Mouse (Mus musculus): Measurements from ENCODE around the gene Lrpap1. TPM values are rescaled to one million over a fixed set of nuclear protein-coding genes. Genes with fewer than 3 reads are reported as not detected.
A peak's percentile ranks its signal among the peaks of the same experiment; 100 is the strongest.

Lrpap1 gene
- polyA plus RNA-seq (2016; fragmentation: Nextera tagmentation; extraction: Ambion mirVana) = 115 and 129 TPM in 2 replicates

- ATAC-seq (ENCODE audit: low FRiP score) = peak; percentile 96
- Histone ChIP-seq H3K9ac (peak within 1 kb of the TSS; percentile 82), H3K36me3 (peaks cover 24% of the 10 kb centered on the region), H3K4me3 (peak within 1 kb of the TSS; percentile 61), H3K4me1 (peaks cover 24% of the 10 kb centered on the region), H3K4me2 (replicated peaks) (peak within 1 kb of the TSS; percentile 74), H3K27ac (peak within 1 kb of the TSS; percentile 82), H3K9me3 (replicated peaks) (no peaks in the 10 kb centered on the region), H3K27me3 (no peaks in the 10 kb centered on the region)
- WGBS = under 1% methylated on average over 33 of the region's 39 CpGs
Measured at GRCm38 (mm10) chr5:35104960-35105921, at the start of gene Lrpap1. TSS of gene Lrpap1 (minus strand) at chr5:35105766.

- H3K9ac ChIP-seq = no peak overlapping the region
- no peaks in the 10 kb centered on the region for H3K9me3 ChIP-seq (replicated peaks)
- H3K27me3 ChIP-seq = no peaks in the 10 kb centered on the region
- no peaks in the 10 kb centered on the region for H3K36me3 ChIP-seq
- H3K4me3 ChIP-seq = no peak overlapping the region
- H3K4me1 ChIP-seq = peaks cover 17% of the 10 kb centered on the region
- ATAC-seq (ENCODE audit: low FRiP score) = no peak
- 79% methylated on average over 5 of the region's 5 CpGs for WGBS
- no peak overlapping the region for H3K4me2 ChIP-seq (replicated peaks)
- H3K27ac ChIP-seq = no peak overlapping the region
Measured at GRCm38 (mm10) chr5:35149939-35150338, 44.4 kb upstream of the Lrpap1 start.

GRCm38 (mm10) chr5:35149526-35149925, 44.0 kb upstream of the Lrpap1 start:
- no peak for ATAC-seq (ENCODE audit: low FRiP score)
- H3K4me3 ChIP-seq = no peak overlapping the region
- no peaks in the 10 kb centered on the region for H3K27me3 ChIP-seq
- peaks cover 17% of the 10 kb centered on the region for H3K4me1 ChIP-seq
- no peaks in the 10 kb centered on the region for H3K36me3 ChIP-seq
- no peak overlapping the region for H3K27ac ChIP-seq
- 87% methylated on average over 4 of the region's 4 CpGs for WGBS
- no peak overlapping the region for H3K4me2 ChIP-seq (replicated peaks)
- H3K9ac ChIP-seq = no peak overlapping the region
- no peaks in the 10 kb centered on the region for H3K9me3 ChIP-seq (replicated peaks)

- Histone ChIP-seq H3K9ac (no peak overlapping the region), H3K4me2 (replicated peaks) (no peak overlapping the region), H3K9me3 (replicated peaks) (no peaks in the 10 kb centered on the region), H3K27ac (peak overlapping the region; percentile 70), H3K36me3 (no peaks in the 10 kb centered on the region), H3K4me1 (peaks cover 23% of the 10 kb centered on the region), H3K4me3 (no peak overlapping the region), H3K27me3 (no peaks in the 10 kb centered on the region)
- peak; percentile 59 for ATAC-seq (ENCODE audit: low FRiP score)
- 57% methylated on average over 8 of the region's 8 CpGs for WGBS
Measured at GRCm38 (mm10) chr5:35147963-35148767, 42.6 kb upstream of the Lrpap1 start.

GRCm38 (mm10) chr5:35147155-35147962, 41.8 kb upstream of the Lrpap1 start:
- peak; percentile 64 for ATAC-seq (ENCODE audit: low FRiP score)
- no peak overlapping the region for H3K9ac ChIP-seq
- H3K4me3 ChIP-seq = no peak overlapping the region
- no peaks in the 10 kb centered on the region for H3K36me3 ChIP-seq
- H3K4me1 ChIP-seq = peaks cover 27% of the 10 kb centered on the region
- H3K9me3 ChIP-seq (replicated peaks) = no peaks in the 10 kb centered on the region
- peak overlapping the region; percentile 70 for H3K27ac ChIP-seq
- no peak overlapping the region for H3K4me2 ChIP-seq (replicated peaks)
- 33% methylated on average over 2 of the region's 2 CpGs for WGBS
- H3K27me3 ChIP-seq = 0 out of 2 replicates have a peak, but pooled peaks cover 2% of the 10 kb centered on the region

GRCm38 (mm10) chr5:35146747-35147146, 41.2 kb upstream of the Lrpap1 start:
- Histone ChIP-seq H3K27me3 (0 out of 2 replicates have a peak, but pooled peaks cover 2% of the 10 kb centered on the region), H3K27ac (peak overlapping the region; percentile 18; the same call in 1 of the 2 replicates), H3K4me3 (no peak overlapping the region), H3K9me3 (replicated peaks) (no peaks in the 10 kb centered on the region), H3K9ac (no peak overlapping the region; the same call in 1 of the 2 replicates), H3K4me2 (replicated peaks) (no peak overlapping the region), H3K4me1 (peaks cover 27% of the 10 kb centered on the region), H3K36me3 (no peaks in the 10 kb centered on the region)
- 78% methylated on average over 2 of the region's 2 CpGs for WGBS
- ATAC-seq (ENCODE audit: low FRiP score) = no peak

- peaks cover 33% of the 10 kb centered on the region for H3K4me1 ChIP-seq
- no peak for ATAC-seq (ENCODE audit: low FRiP score)
- H3K9ac ChIP-seq = no peak overlapping the region
- H3K27ac ChIP-seq = no peak overlapping the region
- no peak overlapping the region for H3K4me2 ChIP-seq (replicated peaks)
- H3K4me3 ChIP-seq = no peak overlapping the region
- no peaks in the 10 kb centered on the region for H3K9me3 ChIP-seq (replicated peaks)
- 92% methylated on average over 2 of the region's 2 CpGs for WGBS
- 0 out of 2 replicates have a peak, but pooled peaks cover 2% of the 10 kb centered on the region for H3K27me3 ChIP-seq
- no peaks in the 10 kb centered on the region for H3K36me3 ChIP-seq
Measured at GRCm38 (mm10) chr5:35144716-35145115, 39.1 kb upstream of the Lrpap1 start.

GRCm38 (mm10) chr5:35143460-35144245, 38.1 kb upstream of the Lrpap1 start:
- no peak overlapping the region for H3K4me3 ChIP-seq
- WGBS = 56% methylated on average over 10 of the region's 10 CpGs
- no peaks in the 10 kb centered on the region for H3K9me3 ChIP-seq (replicated peaks)
- H3K4me2 ChIP-seq (replicated peaks) = no peak overlapping the region
- H3K36me3 ChIP-seq = no peaks in the 10 kb centered on the region
- peaks cover 33% of the 10 kb centered on the region for H3K4me1 ChIP-seq
- H3K27me3 ChIP-seq = 0 out of 2 replicates have a peak, but pooled peaks cover 2% of the 10 kb centered on the region
- ATAC-seq (ENCODE audit: low FRiP score) = no peak
- H3K9ac ChIP-seq = no peak overlapping the region
- H3K27ac ChIP-seq = no peak overlapping the region

- ATAC-seq (ENCODE audit: low FRiP score) = no peak
- 52% methylated on average over 1 of the region's 1 CpGs for WGBS
- Histone ChIP-seq H3K4me1 (peaks cover 35% of the 10 kb centered on the region), H3K27me3 (0 out of 2 replicates have a peak, but pooled peaks cover 2% of the 10 kb centered on the region), H3K9me3 (replicated peaks) (no peaks in the 10 kb centered on the region), H3K4me3 (no peak overlapping the region), H3K27ac (no peak overlapping the region), H3K9ac (no peak overlapping the region), H3K36me3 (no peaks in the 10 kb centered on the region), H3K4me2 (replicated peaks) (no peak overlapping the region)
Measured at GRCm38 (mm10) chr5:35142910-35143309, 37.3 kb upstream of the Lrpap1 start.

- WGBS = 39% methylated on average over 3 of the region's 3 CpGs
Measured at GRCm38 (mm10) chr5:35141316-35141715, 35.8 kb upstream of the Lrpap1 start.

GRCm38 (mm10) chr5:35138183-35138611, 32.6 kb upstream of the Lrpap1 start:
- Histone ChIP-seq H3K4me2 (replicated peaks) (no peak overlapping the region), H3K36me3 (no peaks in the 10 kb centered on the region), H3K9me3 (replicated peaks) (no peaks in the 10 kb centered on the region), H3K27ac (no peak overlapping the region), H3K4me3 (no peak overlapping the region), H3K9ac (no peak overlapping the region), H3K4me1 (peaks cover 12% of the 10 kb centered on the region), H3K27me3 (0 out of 2 replicates have a peak, but pooled peaks cover 2% of the 10 kb centered on the region)
- no peak for ATAC-seq (ENCODE audit: low FRiP score)
- WGBS = 85% methylated on average over 11 of the region's 11 CpGs

More at GRCm38 (mm10) chr5:35141316-35141715, 35.8 kb upstream of the Lrpap1 start:
- Histone ChIP-seq H3K27ac (peak overlapping the region; percentile 35; the same call in 1 of the 2 replicates), H3K9me3 (replicated peaks) (no peaks in the 10 kb centered on the region), H3K27me3 (0 out of 2 replicates have a peak, but pooled peaks cover 2% of the 10 kb centered on the region), H3K9ac (no peak overlapping the region), H3K4me1 (peaks cover 23% of the 10 kb centered on the region), H3K4me2 (replicated peaks) (no peak overlapping the region), H3K4me3 (no peak overlapping the region), H3K36me3 (no peaks in the 10 kb centered on the region)
- ATAC-seq (ENCODE audit: low FRiP score) = no peak

Data from hindbrain, embryonic 12.5 days (tissue).